Mouse (Mus musculus): ENCODE data around the gene Lmtk3.

Gene Lmtk3

DNA sequence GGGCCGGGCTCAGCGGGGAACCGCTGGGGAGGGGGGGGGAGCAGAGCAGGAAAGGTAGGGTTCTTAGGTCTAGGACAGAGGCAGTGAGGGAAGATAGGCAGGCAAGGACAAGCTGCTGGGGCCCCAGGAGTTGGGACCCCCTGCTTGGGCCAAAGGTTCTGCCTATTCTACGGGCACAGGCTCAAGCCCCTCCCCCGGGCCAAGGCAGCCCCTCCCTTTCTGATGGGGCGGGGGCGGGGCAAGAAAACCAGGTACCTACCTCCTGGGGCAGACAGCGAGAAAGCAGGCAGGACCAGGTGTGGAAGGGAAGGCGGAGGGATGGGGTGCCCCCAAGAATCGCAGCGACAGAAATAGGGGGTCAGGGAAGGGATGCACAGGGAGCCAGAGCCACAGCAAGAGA, 24.9 kb downstream of the Lmtk3 start:
- DNase-seq (ENCODE audit: low spot score in 2 of 2), result no peak

DNA sequence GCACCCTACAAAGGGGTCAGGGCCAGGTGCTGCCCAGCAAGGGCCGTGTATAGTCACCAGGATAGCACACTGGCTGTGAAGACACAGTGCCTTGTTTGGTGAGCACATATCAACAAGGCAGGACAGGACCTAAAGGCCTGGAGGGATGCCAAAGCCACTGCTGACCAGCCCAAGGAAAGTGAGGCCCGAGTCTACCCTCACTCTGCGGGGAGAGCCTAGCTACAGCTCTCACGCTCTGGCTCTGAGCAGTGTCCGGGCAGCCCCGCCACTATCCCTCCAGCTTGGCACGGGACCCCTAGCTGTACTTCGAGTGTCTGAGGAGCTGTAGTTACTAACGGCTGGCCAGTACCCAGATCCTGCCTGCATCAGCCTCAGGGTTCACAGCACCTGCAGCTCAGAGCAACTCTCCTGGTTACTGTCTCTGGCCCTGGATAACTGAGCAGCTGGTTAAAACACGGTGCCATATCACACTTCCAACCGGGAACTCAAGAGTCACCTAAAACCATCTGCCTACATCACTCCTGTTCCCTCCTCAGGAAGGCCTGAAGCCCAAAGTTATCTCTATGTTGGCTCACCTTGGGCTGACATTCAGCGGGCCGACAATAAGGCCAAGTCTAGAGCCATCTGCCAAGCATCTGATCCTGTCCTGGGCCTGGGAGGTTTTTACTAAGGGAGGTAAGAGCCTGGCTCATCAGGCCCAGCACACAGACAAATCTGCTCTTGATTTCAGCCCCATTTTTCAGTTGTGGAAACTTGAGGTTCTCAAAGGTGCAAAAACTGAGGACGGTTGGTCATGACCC, 25.9 kb downstream of the Lmtk3 start:
- DNase-seq (ENCODE audit: low spot score in 2 of 2), result no peak

DNA sequence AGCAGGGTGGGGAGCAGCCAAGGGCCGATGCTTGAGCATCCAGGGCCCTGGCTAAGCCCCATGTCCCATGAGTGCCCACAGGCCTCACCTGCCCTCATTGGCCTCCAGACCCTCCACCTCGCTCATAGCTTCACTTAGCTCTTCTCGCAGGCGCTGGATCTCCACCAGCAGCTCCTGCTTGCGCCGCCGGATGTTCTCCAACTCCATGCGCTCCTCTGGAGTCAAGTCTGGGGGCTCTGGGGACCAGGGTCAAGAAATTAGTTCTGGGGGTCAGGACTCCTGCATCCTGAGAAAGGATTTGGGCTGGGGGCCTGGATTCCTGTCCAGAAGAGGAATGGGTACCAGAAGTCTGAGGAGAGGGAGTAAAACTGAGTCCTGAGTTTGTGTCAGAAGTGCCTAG, 29.4 kb downstream of the Lmtk3 start:
- DNase-seq (ENCODE audit: low spot score in 2 of 2), result no peak

DNA sequence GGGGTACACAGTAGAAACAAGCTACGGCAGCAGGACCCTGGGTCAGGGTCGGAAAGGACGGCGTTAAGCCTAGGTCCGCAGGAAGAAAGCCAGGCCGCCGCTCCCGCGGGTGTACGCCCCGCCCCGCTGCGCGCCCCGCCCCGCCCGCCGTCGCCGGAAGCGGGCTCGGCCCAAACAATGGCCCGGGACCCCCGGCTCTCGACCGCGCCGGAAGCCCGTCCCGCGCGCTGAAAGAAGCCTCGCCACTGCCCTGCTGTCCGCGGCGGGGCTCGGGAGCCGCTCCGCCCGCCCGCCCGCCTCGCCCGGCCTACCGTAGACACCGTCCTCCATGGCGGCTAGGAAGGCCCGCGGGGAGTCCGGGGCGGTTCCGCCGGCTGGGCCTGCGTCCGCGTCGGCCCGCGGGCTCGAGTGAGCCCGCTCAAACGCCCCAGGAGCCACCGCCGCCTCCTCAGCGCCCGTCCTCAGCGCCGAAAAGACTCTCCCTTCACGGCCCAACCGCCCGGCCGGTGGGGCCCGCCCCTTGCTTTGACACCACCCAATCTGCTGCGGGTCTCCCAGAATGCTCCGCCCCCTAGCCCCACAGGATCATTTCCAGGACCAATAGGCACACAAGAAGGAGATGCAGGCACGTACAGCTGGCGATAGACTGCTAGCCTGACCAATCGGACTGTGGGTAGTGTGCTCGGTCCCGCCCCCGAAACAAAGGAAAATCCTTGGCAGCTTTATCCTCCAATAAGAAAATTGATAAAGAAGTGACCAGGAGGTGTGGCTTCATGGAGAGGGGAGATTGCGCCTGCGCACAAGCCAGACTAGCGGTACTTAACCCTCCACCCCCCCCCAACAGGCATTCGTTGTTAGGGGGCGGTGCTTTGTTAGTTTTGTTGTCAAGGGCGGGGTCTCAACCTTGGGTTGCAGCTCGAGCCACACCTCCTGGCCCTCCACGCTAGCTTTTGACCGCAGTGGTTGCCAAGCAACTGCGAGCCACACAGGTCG, 30.5 kb downstream of the Lmtk3 start, which contains the start of gene Cyth2:
Gene Cyth2, minus strand, starts transcription at position 795 of the 993 bp plus-strand sequence.
- peak; percentile 98 to 99 for DNase-seq (ENCODE audit: low spot score in 2 of 2)

DNA sequence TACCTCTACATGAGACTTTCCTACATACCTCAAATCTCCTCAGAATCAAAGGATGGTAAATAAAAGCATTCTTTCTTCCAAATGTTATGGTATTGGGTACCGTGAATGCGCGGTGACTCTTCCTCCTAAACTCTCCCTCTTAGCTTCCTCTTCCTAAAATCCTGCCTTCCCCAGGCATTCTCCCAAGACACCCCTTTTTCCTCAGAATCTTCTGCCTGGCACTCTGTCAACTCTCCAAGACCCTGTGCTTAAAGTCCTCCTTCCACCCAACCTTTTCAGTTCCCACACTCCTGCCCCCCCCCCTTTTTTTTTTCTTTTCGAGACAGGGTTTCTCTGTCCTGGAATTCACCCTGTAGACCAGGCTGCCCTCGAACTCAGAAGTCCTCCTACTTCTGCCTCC, 31.3 kb downstream of the Lmtk3 start:
- DNase-seq (ENCODE audit: low spot score in 2 of 2), result no peak

- DNase-seq (ENCODE audit: low spot score in 2 of 2), result no peak
Observed at GRCm38 (mm10) chr7:45815323-45815983, 31.9 kb downstream of the Lmtk3 start.

DNA sequence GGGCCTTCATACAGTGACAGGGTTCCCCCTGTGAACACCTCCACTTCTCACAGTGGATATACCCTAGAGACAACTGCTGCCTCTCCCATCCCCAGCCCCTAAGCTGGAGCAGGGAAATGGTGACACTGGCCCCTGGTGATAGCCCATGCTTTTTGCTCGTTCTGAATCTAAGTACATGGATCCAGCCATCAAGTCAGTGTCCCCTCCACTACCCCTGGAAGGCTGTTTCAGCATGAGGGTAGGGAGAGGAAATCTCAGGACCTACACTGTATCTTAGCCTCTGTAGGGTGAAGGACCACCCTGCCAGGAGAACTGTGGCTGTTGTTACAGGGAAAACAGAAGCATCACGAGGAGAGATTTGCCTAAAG, 32.4 kb downstream of the Lmtk3 start:
- DNase-seq (ENCODE audit: low spot score in 2 of 2), result no peak

GRCm38 (mm10) chr7:45819843-45820242, 36.3 kb downstream of the Lmtk3 start:
- no peak for DNase-seq (ENCODE audit: low spot score in 2 of 2)

DNA sequence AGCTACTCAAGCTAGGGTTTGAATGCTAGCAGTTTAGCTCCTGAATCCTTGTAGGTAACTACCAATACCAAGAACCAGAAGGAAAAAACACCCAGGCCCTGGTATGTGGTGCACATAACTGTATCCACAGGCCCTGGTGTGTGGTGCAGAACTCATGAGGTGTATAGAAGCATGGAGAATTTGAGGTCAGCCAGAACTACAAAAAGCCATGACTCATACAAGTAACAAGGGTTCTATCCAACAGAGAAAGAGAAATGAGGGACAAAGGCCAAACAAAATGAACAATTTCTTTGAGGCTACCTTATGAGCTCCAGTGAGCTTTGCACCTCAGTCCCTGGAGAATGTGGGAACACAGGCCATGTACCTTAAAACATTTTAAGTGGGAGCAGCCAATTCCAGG, 37.4 kb downstream of the Lmtk3 start:
- DNase-seq (ENCODE audit: low spot score in 2 of 2), result no peak

- DNase-seq (ENCODE audit: low spot score in 2 of 2), result no peak
Observed at GRCm38 (mm10) chr7:45824598-45824997, 41.1 kb downstream of the Lmtk3 start, which contains the start of gene Kcnj14. TSS of gene Kcnj14 (minus strand) at chr7:45824782.

DNA sequence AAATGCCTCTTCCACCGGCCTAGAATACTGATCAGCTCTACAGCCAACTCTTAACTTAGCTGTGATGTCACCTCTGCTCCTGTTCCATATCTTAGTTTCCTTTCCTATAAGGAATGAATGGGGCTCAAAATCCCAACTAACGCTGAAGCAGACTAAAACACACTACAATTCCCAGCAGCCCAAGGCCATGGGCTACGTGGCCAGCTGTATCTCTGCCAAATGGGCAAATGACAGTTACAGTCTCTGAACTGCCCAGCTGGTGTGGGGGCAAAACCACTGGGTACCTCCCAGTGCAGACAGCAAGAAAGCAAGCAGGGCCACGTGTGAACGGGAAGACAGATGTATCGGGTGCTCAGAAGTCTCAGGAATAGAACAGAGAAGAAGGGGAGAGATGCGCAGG, 43.1 kb downstream of the Lmtk3 start:
- no peak for DNase-seq (ENCODE audit: low spot score in 2 of 2)

DNA sequence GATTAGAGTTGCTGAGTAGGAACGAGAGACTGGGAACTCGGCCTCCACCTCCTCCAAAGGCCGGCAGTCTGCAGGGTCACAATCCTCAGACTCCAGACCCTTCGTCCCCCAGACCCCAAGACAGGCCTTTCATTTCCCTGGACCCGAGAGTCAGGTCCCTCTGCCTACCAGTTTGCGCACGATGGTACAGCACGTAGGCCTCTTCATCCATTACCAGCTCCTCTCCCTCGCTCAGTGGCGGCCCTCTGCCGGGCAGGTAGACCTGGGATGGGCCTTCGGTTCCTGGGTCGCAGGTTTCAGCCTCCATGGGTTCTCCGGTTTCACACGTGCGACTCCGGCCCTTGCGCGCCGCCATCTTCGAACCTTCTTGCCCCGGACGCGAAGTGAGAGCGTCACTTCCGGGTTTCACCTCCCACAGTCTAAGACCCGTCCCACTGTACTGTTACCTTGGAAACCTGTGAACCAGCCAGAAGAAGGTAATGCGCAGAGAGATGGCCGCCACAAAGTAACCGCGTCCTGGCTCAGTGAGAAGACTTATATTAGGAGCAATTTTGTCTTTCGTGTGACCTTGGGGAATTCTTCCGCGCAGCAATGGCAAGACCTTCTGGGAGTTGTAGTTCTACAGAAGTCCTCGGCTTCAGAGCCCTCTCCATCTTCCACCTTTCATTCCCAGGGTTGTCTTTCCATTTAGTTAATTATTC, 47.0 kb downstream of the Lmtk3 start, which contains the start of gene Grwd1:
Gene Grwd1, minus strand, starts transcription at position 518 of the 701 bp plus-strand sequence.
- peak; percentile 69 to 86 for DNase-seq (ENCODE audit: low spot score in 2 of 2)

GRCm38 (mm10) chr7:45831128-45831525, 47.6 kb downstream of the Lmtk3 start:
- DNase-seq (ENCODE audit: low spot score in 2 of 2), result no peak

GRCm38 (mm10) chr7:45832428-45832827, 48.9 kb downstream of the Lmtk3 start:
- DNase-seq (ENCODE audit: low spot score in 2 of 2), result no peak

GRCm38 (mm10) chr7:45833148-45833790, 49.7 kb downstream of the Lmtk3 start:
- no peak for DNase-seq (ENCODE audit: low spot score in 2 of 2)

DNA sequence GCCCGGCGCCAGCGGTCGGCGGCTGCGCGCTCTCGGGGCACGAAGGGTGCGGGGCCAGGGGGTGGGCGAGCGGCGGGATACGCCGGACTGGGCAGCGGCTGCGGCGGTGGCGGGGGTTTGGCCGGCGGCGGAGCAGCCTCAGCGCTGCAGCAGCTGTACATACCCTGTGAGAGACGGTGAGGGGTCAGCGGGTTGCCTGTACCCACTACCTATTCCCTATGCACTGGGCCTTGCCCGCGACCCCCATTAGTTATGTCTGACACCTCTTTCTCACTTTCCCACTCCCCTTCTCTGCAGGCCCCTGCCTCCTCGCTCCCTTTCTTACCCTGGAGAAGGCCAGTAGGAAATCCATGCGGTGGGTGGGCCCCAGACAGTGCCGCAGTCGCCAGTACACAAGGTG, 50.4 kb downstream of the Lmtk3 start:
- DNase-seq (ENCODE audit: low spot score in 2 of 2), result no peak

DNA sequence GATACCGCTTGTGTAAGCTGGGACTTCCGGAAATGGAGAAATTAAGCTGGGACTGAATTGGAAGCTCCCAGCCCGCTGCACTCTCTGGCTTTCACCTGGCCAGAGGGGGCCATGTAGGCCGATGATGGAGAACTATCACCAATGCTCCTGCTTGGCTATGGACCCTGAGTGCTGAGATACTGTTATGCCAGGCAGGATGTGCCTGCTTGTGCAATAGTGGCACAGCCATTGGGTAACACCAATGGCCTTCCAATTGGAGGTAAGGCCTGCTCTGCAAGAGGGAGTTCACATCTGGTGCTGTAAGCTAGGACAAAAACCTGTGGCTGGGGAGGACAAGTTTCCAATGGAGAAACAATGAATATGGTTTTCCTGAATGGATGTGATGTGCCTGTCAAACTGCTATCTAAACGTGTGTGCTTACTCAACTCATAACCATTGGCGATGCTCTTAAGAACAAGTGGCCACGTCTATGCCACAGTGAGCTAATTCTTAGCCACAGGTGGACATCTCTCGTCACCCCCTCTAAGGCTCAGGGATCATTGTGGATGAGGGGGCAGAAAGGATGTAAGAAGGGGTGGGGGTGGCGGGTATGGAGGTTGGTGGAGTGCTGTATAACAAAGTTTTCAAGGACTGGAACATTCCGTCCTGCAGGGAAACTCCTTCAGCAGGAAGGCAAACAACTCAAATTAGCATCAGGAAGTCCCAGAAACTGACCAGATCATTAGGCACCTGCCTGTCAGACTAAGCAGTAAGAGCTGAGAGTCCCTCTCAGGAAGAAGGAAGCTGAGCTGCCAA, 59.6 kb downstream of the Lmtk3 start:
- no peak for DNase-seq (ENCODE audit: low spot score in 2 of 2)

DNA sequence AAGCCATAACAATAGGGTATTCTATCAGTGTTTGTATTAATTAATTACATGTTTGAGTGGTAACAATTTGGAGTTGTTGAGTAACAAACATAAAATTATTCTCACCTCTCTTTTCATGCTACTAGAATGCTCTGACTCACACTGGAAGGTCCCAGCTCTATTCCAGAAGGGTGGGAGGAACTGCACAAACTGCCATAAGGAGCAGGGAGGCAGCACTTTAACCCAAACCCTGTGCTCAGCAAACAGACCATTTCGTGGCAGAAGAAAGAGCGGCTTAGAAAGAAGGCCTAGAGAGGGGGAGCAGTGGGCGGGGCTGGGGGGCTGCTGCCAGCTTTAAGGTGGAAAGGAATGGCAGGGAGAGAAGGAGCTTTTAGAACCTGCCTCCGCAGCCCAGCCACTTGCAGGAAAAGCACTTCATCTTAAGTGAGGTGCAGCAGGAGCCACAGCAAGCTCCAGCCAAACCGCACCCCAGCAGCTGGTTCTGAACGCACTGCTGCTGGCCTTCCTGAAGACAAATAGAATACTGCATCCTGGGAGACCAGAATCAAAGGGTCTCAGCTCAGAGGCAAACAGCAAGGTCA, 65.0 kb downstream of the Lmtk3 start:
- no peak for DNase-seq (ENCODE audit: low spot score in 2 of 2)

DNA sequence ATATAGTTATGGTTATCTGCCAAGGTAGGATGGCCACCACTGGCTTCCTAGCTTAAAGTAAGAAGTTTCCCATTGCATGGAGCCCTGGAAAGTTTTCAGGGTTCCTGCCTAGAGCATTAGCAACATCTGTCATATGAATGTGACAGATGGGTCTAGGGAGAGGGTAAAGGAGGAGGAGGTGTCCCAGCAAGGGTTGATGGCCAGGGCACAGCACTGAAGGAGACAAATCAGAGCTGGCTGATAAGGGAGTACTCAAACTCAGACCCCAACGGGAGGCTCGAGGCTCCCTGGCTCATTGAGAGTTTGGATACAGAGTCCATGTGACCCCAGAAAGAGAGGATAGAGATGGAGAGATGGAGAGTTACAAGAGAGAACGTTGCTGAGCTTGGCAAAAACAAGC, 67.1 kb downstream of the Lmtk3 start:
- DNase-seq (ENCODE audit: low spot score in 2 of 2), result no peak

DNA sequence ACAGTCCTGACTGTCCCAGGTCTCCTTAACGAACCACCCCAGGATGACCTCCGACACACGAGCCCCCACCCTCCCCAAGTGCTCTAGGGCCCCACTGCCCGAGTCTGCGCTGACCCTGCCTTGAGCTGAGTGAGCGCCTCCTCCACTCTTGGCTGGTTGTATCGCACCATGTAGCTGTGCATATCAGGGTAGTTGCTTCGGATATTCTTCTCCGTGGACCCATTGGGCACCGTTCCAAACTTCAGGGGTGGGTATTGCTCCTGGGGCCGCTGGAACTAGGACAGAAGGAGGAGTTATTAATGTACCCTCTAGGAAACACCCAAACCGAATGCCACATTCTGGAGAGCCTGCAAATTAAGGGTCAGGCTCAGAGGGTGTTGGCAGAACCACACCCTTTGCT, 69.6 kb downstream of the Lmtk3 start:
- DNase-seq (ENCODE audit: low spot score in 2 of 2), result no peak
